Mouse (Mus musculus): ENCODE results near the gene Olfr320.
"Not testable (repeated sequence)": the region's sequence is repeated elsewhere in the genome, so short reads cannot be mapped to it uniquely, and the experiment has no call there.

The Olfr320 gene

DNA sequence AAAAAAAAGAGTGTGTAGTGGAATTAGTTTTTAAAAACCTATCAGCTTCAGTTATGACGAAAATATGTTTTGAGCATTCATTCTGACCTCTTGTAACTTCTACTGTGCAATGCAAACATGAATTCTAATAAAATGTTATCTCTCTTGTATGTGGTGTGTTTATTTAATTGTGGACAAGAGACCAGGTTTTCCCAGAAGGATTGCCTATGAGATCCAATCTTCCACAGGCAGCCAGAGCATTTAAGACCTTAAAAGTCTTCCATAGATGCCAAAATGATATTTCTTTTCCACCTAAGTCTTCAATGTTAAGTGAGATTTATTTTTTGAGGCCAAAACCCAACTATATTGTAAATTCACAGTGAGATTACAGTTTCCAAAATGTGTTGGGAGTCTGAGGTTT lies at the start of gene Olfr320:
TSS of gene Olfr320 (plus strand) at position 301 of the 400 bp plus-strand sequence.
- DNase-seq (ENCODE audit: low spot score in 2 of 2) = no peak

DNA sequence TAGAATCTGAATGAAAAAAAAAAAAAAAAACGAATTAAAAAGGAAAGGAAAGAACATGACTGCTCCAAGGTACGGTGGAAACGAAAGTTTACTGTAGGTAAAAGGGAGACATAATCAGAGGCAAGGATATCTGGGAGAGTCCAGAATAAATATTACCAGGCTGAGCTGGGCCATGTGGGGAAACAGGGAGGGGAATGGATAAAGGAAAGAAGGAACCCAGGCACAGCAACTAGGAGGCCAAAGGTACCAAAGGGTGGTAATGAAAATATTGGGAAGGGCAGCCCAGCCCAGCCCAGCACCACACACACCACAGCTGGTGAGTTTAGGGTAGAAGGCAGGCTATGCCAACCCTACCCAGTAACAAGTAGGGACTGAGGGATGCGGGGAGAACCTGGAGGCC lies 46.0 kb upstream of the Olfr320 start:
- DNase-seq (ENCODE audit: low spot score in 2 of 2) = no peak

DNA sequence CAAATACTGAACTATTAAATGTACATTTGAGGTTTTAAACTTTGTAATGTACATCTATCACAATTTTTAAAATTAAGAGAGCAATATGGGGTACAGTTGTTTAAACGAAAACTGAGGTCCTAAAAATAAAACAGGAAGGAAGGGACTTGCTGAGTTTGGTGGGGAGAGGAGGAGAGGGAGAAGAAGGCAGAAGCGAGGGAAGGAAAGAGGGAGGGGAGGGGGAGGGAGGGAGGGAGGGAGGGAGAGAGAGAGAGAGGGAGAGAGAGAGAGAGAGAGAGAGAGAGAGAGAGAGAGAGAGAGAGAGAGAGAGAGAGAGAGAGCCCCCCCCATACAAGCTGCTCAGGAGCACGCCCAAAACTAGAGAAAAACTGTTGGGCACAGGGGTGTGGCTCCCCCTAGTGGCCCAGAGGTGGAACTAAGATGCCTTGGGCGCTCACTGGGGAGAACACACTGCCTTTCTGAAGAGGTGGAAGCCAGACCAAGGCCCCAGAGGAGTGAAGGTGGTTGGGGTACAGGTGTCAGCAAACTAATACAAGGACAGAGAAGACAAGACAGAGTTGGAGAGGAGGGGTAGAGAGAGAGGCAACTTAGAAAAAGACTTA lies 44.4 kb upstream of the Olfr320 start:
- peak in 1 of 2 experiments; percentile 24 for DNase-seq (ENCODE audit: low spot score in 2 of 2)

DNA sequence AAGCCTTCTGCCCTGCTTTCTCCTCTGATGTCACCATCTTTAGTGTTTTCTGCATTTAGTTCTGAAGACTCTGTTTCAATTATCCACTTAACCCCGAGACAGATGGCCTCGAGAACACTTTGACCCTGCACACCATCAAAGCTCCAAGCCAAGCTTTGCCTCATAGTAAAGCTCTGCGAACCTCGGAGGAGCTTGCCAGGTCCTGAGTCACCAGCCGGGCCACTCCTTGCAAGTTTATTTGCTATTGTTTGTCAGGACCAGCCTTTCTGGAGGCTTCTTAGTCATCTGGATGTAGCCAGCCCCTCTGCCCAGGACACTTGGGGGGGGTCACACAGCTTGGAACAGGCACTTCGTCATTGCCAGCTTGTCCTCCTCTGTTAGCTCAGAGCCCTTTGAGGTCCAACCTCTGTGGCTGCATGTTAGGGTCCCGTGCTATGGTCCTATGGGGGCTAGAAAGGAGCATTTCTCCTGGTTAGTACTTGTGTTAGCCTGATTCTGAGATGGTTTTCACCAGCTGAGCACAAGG lies 42.7 kb upstream of the Olfr320 start:
- no peak for DNase-seq (ENCODE audit: low spot score in 2 of 2)

DNA sequence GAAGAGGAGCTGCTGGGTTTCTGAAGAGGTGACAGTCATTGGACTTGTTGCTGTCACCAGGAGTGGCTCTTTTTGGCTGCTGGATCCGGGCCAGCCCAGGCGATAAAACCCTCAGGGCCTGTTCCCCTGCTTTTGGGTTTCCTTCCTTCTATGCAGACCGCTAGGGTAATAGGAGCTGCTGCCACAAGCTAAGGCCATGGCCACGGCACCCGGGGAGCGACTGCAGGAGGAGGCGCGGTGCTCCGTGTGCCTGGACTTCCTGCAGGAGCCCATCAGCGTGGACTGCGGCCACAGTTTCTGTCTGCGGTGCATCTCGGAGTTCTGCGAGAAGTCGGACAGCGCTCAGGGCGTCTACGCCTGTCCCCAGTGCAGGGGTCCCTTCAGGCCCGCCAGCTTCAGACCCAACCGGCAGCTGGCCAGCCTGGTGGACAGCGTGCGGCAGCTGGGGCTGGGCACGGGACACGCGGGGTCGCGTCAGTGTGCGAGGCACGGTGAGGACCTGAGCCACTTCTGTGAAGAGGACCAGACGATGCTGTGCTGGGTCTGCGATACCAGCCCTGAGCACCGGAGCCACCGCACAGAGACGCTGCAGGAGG lies 40.5 kb upstream of the Olfr320 start, which contains the start of gene Trim58:
TSS of gene Trim58 (plus strand) at position 194 of the 596 bp plus-strand sequence.
- peak in 1 of 2 experiments; percentile 1 for DNase-seq (ENCODE audit: low spot score in 2 of 2)

DNA sequence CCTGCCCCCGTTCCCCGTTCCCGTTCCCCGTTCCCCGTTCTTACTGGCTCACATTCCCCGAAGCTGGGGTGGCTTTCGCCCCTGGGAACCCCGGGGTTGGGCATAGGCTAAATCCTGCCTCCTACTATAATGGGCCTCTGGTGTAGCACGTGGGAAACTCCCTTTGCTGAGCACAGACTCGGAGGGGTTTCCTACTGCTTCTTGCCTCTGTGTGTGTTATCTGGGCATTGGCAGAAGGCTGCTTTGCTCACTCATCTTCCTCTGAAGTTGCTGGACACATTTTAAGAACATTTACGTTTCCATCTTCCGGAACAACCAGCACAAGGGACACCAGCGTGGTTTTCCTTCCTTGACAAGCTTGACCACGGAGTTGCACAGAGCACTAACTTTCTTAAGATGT lies 39.8 kb upstream of the Olfr320 start:
- no peak for DNase-seq (ENCODE audit: low spot score in 2 of 2)

DNA sequence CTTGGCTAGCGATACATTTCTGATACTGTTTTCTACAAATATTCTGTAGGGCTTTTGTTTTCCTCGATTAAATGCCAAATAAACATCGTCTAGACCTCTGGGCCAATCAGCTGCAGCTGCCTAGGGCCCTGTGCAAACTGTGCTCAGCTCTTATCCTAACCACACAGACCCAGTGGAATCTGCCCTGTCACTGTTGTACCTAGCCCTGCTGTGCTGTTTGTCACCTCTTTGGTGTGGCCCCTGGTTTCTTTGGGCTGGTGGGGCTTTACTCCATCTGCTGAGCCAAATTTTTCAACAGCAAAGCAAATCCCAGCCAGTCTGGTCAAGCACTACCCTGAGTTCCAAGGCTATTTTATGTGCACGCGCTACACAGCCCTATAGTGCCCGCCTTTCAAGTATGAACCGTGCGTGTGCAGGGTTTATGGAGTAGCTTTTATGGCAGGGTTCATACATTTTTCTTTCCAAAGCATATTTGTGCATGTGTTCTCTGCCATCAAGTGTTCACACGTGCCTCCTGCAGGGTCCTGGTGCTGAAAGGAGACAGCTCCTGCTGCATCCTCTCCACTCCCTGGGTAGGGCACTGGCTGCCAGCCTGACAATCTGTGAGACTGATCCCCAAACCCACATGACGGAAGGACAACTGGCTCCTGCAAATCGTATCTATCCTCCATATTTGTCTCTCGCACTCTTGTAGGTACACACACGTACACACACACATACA lies 39.1 kb upstream of the Olfr320 start:
- no peak for DNase-seq (ENCODE audit: low spot score in 2 of 2)

DNA sequence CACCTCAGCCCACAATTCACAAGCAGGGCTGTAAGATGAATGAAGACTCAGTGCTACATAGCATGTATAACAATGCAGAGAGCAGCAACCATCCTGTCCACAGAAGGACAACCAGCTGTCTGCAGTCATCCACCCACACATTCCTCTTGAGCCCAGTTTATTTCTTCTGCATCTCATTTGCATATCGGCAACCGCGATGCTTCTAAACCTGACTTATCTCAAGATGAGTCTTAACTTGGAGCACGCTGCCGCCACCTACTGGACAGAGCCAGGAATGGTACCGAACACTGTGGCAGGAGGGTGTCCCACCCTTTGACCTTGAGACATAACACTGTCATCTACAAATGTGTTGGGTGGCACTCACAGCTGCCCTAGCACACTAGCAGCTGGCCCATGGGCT lies 37.5 kb upstream of the Olfr320 start:
- peak; percentile 23 to 41 for DNase-seq (ENCODE audit: low spot score in 2 of 2)

DNA sequence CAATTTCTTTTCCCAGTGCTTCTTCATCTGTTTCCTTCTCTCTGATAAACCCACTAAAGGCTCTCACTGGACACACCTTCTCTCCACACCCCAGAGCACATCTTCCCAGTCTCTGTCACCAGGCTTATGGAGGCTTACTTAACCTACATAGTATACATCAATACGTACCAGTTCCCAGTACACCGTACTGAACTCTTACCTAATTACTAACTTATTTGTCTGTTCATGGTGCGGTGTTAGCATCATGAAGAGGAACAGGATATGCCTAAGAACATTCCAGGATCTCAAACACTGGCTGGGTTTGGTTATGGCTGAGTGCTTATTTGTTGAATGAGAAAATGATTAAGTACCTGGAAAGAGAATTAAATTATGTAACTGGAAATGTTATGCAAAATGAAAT lies 25.7 kb upstream of the Olfr320 start:
- DNase-seq (ENCODE audit: low spot score in 2 of 2) = no peak

DNA sequence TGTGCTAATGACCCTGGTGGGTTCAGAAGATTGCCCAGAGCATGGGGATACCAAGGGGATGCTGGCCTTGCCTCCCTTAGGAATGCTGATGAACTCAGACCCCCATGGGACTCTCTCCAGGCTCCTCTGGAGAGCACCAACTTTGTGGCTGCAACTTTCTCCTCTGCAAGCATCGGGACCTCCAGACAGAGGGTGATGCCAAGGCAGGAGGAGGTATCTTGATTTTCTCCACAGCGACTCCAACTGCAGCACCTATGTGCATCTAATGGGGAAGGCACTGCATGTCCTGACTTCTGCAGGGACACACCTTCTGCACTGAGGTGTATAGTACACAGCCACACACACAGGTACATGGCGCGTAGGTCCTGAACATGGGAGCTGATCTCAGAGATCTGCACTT lies 22.3 kb upstream of the Olfr320 start, which contains the start of gene Olfr322:
TSS of gene Olfr322 (plus strand) at position 187 of the 400 bp plus-strand sequence.
- DNase-seq (ENCODE audit: low spot score in 2 of 2) = no peak

DNA sequence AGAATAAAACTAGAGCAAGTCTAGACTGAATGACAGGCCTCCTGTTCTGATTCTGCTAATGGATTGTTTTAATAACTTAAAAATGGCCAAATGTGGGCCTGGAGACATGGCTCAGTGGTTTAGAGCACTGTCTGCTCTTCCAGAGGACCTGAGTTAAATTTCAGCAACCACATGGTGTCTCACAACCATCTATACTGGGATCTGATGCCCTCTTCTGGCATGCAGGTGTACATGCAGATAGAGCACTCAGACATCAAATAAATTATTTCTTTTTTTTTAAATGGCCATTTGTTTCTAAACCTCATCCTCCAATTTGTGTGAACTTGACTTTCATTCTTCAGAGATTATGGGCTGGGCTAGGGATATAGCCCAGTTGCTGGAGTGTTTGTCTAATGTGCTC lies 11.6 kb upstream of the Olfr320 start:
- no peak for DNase-seq (ENCODE audit: low spot score in 2 of 2)

DNA sequence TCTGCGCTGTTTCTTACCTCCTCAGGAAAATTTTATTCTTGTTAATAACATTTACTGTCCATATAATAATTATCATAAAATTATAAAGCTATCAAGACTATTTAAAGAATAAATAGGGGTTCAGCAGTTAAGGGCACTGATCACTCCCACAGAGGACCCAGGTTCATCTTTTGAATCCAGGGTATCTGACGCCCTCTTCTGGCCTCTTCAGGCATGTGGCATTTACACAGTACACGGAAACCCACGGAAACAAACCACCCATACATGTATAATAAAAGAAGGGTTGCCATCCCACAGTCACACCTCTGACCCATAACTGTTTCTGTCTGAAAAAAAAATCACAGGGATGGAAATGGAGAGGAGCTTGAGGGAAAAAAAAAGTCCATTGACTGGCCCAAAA lies 9.1 kb upstream of the Olfr320 start:
- no peak for DNase-seq (ENCODE audit: low spot score in 2 of 2)

DNA sequence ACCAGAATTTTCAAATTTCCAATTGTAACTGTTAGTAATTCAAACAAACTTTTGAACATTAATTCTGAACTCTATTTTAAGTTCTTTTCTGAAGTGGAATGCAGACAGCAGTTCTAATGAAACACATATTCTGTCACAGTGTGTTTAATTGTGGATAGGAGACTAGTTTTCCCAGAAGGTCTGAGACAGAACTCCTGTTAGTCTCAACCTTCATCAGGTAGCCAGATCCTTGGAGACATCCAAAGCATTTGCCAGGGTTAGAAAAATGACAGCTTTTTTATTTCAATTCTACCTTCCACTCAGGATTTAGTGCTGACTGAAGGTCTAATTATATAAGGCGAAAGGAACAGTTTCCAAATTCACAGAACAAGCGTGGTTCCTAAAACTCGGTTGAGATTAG lies 18.0 kb downstream of the Olfr320 start, which contains the start of gene Olfr319:
TSS of gene Olfr319 (plus strand) at position 301 of the 400 bp plus-strand sequence.
- DNase-seq (ENCODE audit: low spot score in 2 of 2) = no peak

DNA sequence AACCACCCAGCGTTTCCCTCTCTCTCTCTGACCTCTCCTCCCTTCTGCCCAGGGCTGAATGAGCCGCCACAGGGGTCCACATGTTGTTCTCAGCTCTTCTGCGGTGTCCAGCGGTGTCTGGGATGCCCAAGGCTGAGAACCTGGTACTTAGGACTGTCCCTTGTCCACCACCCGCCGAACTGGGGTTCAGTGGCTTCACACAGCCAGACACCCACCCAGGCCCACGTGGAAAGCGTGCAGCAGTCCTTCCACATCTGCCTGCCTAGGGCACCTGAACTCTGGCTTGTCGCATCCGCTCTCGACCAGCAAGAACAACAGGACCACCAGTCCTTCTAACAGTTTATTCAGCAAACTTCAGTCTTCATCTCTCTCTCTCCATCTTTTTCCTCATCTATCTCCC lies 28.2 kb downstream of the Olfr320 start:
- no peak for DNase-seq (ENCODE audit: low spot score in 2 of 2)

DNA sequence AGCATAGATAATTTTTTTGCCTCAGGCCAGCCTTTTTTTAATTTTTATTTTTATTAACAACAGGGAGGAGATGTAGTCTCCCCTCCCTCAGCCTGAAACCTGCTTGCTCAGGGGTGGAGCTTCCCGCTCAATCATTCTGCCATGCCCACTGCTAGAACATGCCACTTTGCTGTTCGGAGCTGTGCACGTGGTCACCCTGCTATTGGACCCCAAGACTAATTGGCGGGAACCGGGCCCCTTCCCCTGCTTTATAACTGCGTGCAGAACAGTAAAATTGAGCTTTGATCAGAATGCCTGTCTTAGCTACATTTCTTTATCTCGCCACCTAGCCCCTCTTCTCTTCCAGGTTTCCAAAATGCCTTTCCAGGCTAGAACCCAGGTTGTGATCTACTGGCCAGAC lies 36.8 kb downstream of the Olfr320 start:
- not testable (repeated sequence) for DNase-seq (ENCODE audit: low spot score in 2 of 2)

DNA sequence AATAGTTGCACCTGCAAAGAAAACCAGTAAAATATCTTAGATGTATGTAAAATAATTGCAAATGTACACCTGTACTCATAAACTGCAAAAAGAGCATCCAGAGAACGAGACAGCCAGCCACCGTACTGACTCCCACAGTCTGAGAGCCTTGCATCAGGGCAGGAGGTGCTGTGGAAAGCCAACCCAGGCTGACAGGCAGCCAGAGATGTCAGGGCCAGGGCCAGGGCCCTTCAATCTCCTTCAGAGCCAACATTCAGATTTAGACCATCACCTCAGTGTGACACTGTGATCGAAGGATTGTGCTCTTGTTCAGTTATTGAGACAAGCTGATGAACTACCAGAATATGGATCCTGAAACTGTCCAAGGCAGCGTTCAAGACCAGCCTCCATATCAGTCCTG lies 38.8 kb downstream of the Olfr320 start:
- no peak for DNase-seq (ENCODE audit: low spot score in 2 of 2)

DNA sequence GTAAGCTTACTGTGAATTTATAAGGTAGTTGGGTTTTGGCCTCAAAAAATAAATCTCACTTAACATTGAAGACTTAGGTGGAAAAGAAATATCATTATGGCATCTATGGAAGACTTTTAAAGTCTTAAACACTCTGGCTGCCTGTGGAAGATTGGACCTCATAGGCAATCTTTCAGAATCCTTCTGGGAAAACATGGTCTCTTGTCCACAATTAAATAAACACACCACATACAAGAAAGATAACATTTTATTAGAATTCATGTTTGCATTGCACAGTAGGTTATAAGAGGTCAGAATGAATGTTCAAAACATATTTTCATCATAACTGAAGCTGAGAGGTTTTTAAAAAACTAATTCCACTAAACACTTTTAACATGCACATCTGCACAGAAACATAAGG lies 43.0 kb downstream of the Olfr320 start, which contains the start of gene Olfr318:
TSS of gene Olfr318 (minus strand) at position 101 of the 400 bp plus-strand sequence.
- DNase-seq (ENCODE audit: low spot score in 2 of 2) = no peak

DNA sequence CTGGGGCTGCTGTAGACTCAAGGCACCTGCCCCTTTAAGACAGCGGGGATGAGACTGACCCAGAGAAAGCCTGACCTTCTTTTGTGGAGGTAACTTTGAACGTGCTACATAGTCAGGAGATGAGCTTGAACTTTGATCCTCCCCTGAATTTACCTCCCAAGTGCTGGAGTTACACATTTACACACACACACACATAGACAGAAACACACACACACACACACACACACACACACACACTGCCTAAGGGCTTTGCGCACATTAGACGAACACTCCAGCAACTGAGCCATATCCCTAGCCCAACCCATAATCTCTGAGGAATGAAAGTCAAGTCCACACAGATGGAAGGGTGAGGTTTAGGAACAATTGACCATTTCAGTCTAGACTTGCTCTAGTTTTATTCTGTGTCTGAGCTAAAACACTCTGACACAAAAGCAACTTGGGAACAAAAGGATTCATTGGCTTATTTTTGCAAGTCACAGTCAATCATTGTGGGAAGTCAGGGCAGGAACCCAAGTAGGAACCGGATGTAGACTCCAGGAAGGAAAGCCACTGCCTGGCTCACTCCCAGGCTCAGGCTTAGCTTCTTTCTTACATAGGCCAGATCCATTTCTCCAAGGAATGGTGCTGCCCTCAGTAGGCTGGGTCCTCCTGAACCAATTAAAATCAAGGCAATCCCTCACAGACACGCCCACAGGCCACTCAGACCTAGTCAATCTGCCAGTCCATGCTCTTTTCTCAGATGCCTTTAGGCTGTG lies 47.2 kb downstream of the Olfr320 start:
- not testable (repeated sequence) for DNase-seq (ENCODE audit: low spot score in 2 of 2)

DNA sequence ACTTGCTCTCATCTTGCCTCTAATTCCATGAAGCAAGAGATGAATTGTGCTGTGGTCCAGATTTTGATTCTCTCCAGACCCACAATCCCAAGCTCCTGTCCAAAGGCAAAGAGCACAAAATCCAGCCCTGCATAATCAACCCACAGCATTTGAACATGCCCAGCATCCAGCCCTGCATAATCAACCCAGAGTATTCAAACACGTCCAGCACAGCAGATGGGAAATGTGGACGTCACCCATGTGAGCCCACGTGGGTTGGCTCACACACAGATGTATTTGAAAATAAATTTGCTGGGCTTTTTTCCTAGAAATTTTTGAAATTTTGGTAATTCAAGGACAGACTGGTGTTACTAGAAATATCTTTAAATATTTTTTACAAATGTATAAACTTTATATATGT lies 52.5 kb downstream of the Olfr320 start:
- DNase-seq (ENCODE audit: low spot score in 2 of 2) = peak; percentile 15 to 59
